Mouse (Mus musculus): ENCODE results near the gene Ctnna3.

Gene Ctnna3

DNA sequence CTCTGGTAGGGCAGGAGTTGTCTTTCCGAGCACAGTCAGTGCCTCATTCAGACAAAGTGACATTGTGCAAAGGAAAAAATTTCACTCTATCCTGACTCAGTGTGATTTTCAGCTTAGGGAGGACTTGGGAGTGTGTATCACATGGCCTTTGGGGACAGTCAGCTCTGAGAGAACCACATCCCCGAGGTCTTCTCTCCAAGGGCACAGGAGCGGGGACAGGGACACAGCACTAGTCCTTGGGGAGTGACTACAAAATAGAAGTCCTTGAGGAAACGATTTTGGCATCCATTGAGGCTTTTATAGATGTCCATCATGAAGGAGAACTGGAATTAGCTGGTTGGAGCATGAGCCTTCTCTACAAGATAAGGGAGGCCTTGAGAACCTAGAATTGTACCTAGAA is 259.8 kb downstream of the Ctnna3 start:
- DNase-seq (ENCODE audit: low read depth, low spot score), result no peak

DNA sequence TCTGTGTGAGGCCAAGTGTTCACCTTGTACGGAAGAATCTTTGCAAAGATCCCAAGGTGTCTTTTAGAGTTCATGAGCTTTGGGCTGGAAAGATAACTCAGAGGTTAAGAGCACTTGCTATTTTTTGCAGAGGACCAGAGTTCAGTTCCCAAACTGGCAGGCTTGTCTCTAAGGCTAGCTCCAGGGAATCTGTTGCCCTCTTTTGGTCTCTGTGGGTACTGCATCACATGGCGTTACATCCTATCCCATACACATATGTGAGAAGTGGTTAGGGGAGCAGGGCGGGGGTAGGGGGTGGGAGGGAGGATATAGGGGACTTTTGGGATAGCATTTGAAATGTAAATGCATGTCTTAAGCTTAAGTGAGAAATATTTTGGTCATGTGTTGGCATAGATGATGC is 262.1 kb downstream of the Ctnna3 start:
- DNase-seq (ENCODE audit: low read depth, low spot score), result no peak

DNA sequence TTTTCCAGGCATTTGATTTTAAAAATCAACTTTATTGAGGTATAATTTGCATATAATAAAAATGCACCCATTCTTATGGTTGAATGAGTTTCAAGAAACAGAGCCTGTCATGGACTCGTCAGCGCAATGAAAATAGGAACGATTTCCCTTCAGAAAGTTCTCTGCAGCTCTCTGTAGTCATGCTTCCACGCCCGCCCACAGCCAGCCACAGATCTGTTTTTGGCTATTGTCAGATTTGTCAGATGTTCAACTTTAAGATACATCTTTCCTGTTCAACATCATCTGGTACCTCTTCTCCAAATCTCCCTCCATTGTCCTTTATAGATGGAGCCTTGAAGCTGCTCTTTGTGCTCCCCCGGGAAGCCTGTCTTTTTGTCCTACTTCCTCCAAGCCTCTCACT is 280.3 kb downstream of the Ctnna3 start:
- DNase-seq (ENCODE audit: low read depth, low spot score), result no peak

DNA sequence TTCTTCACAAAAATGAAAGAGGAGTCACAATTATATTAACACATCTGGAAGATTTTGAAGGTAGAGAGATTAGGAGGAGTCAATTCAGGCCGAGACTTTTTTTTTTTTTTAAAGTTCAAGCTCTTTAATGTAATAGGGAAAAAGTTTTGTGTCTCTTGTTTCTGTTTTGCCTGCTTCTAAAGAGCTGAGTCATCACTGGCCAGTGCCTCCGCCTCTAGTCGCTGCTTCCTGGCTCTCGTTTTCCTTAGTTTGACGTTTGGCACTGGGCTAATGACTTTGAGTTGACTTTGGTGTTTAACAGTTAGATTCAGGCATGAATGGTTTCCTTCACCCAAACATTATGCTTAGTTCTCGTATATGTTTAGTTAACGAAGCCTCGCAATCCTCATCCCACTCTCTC is 282.6 kb downstream of the Ctnna3 start:
- no peak for DNase-seq (ENCODE audit: low read depth, low spot score)

- no peak for DNase-seq (ENCODE audit: low read depth, low spot score)
Measured at GRCm38 (mm10) chr10:63714151-63714550, 284.3 kb downstream of the Ctnna3 start.

DNA sequence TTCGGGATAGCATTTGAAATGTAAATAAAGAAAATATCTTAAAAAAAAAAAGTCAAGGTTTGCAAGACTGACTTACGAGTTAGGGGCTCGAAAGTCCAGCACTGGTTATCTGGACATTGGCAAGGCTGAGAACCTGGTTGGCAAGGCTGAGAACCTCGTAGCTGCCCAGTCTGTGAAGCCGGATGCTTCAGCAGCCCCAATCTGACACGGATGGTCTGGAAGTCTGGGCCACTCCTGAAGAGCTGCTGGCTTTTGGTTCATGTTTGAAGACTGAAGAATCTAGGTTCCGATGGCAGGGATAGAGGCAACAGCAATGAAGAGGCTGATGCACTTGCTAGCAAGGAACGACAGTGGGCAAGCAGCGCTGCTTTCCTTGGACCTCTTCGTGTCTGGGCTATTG is 339.0 kb downstream of the Ctnna3 start:
- DNase-seq (ENCODE audit: low read depth, low spot score), result no peak

DNA sequence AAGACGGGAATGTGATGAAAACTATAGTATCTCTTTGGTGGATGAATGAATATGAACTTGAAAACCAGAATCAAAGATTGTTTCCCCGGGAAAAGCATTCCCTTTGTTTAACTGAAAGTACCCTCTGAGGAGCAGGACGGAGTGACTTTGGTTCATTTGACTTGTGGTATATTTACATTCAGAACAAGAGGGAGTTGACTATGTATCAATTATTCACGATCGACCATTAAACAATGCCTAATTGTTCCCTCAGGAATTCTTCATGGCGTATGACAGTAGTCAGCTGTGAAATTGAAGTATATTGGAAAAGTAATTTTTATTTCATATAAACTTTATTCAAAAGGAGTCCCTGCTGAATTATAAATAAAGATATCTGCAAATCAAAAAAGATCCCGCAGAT is 341.8 kb downstream of the Ctnna3 start:
- DNase-seq (ENCODE audit: low read depth, low spot score), result no peak

DNA sequence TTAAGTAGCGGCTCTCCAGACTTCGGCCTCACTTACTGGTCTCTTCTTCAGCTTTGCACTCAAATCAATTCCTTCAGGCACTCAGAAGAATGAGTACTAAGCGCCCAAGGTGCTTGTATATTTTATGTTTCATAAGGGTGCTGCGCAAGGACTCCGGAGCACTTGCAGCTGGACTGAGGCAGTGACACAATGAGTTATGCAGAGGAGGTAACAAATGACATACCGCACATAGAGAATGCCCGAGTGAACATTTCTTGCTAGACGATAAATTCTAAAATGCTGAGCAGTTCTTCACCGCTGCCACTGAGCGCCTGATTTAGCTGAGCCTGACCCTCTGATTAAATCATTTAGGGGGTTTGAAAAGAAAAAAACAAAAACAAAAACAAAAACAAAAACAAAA is 342.2 kb downstream of the Ctnna3 start:
- no peak for DNase-seq (ENCODE audit: low read depth, low spot score)

- DNase-seq (ENCODE audit: low read depth, low spot score), result no peak
Measured at GRCm38 (mm10) chr10:63781948-63782347, 352.1 kb downstream of the Ctnna3 start.

GRCm38 (mm10) chr10:63784808-63785535 is 355.1 kb downstream of the Ctnna3 start:
- no peak for DNase-seq (ENCODE audit: low read depth, low spot score)

DNA sequence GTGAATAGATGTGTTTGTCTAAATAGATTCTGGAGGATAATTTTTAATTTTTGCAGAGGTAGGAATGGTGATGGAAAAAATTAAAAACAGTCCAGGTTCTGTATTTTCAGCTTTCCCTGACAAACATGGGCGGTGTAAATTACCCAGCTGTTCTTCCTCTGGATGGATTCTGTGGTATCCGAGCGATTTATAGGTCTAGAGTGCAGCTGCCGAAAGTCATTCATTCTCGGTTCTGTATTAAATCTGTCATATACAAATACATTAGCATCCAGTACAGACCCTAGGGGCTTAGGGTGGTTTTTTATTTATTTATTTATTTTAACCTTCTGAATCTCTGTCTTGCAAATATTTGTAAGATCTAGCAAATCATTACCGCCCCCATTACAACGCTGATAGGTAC is 356.5 kb downstream of the Ctnna3 start:
- DNase-seq (ENCODE audit: low read depth, low spot score), result no peak

DNA sequence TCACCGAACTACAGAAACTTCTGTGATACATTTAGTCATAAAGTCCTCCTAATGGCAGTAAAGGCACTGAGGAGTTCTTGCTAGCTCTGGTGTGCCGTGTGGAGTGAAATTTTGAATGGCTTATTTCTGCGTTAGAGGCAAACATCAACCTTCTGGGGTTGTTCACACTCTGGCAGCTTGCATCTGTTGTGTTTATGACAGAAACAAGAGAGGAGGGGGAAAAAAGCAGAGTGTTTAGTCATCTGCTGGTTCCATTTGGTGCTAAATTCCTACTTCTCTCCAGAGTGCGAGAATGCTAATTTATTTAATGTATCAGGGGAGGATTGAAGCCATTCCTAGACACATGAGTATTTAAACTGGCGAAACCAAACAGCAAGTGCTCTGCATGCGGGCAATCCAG is 374.0 kb downstream of the Ctnna3 start:
- DNase-seq (ENCODE audit: low read depth, low spot score), result no peak

DNA sequence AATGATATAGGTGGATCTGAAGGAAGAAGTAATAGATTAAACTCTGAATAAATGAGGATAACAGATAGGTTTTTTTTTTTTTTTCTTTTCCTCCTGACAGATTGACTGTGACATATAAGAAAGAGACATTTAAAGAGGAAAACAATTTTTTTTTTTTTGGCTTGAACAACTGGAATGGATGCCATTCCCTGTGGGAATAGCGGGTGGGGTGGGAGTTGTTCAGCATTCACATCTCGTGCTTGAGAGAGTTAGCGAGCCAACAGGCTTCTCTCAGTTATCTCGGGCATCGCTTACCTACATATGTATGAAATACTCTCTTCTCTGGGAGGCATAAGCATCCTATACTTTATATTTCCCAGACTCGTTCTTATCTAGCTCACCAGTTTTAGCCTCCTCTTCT is 375.7 kb downstream of the Ctnna3 start:
- DNase-seq (ENCODE audit: low read depth, low spot score), result no peak

- DNase-seq (ENCODE audit: low read depth, low spot score), result no peak
Measured at GRCm38 (mm10) chr10:63806254-63806653, 376.4 kb downstream of the Ctnna3 start.

DNA sequence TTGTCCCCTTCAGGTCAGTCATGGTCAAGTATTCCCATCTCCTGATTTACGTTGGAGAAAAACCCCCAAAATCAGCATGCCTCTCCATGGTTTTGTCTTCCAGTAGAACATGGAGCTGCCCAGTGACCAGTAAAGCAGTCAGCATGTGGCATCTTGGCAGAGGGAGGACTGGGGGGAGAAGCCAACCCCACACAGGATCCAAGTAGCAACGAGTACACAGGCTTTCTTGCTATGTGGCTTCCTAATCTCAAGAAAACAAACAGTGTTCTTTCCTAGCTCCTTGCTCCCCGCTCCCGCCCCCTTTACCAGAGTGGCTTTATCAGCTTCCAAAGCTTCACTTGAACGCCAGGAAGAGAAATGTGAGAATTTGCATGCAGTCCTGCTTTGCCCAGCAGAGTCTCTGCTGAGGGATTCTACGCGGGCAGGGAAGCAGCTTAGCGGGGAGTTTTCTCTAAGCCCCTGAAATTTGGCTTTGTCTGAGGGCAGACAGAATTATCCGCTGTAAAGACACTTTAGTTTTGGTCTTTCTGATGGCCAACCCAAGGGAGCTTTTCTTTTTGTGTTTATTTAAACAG is 380.2 kb downstream of the Ctnna3 start:
- no peak for DNase-seq (ENCODE audit: low read depth, low spot score)

DNA sequence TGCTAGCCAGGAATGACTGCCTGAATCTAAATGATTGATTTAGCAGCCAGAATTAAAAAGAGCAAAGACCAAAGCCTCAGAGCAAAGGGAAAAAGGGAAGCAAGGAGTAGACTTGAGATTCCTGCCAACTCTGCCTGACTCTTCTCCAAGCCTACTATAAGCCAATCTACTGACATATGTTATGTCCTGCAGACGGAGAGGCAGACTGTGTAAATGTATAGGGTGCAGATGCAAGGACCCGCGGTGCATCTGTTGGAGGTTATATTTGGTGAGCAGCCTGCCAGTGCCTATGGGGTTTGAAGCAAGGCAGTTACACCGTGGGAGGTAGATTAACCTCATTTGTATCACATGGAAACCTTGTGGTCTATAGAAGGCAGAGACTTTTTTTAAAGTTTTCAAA is 409.1 kb downstream of the Ctnna3 start:
- no peak for DNase-seq (ENCODE audit: low read depth, low spot score)

DNA sequence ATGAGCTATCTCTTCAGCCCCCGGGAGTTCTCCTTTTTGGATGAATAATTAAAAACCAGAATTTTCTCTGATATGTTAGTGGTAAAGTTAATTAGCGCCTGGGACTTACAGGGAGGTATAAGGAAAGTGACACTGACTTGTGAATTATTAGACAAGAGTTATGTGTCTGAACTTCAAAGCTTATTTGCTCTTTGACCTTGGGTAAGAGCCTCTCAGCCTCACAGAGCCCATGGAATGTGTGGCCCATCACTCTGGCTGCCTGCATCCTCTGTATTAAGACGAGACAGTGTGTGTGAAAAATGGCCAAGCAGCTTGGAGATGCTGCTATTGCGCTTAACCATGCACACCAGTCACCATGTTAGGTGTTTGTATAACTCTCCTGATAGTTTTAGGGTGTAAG is 422.0 kb downstream of the Ctnna3 start:
- no peak for DNase-seq (ENCODE audit: low read depth, low spot score)

DNA sequence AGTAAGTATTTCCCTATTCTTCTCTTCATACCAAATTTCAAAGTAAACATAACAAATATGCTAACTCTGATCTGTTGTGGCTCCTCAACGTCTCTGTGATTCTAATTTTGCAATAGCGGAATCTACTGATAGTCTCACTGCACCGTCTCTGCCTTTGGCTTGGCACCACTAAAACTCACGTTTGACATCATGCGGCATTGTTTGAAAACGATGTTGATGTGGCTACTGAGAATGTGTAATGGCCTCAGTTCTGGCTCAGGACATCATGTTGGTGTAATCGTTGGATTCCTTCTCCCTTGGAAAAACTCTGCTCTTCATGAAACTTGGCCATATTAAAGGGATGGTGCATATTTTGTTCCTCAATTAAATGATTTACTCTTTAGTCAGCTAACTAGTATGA is 439.2 kb downstream of the Ctnna3 start:
- no peak for DNase-seq (ENCODE audit: low read depth, low spot score)

GRCm38 (mm10) chr10:63880462-63880903 is 450.6 kb downstream of the Ctnna3 start:
- DNase-seq (ENCODE audit: low read depth, low spot score), result no peak

- no peak for DNase-seq (ENCODE audit: low read depth, low spot score)
Measured at GRCm38 (mm10) chr10:63886449-63887088, 456.7 kb downstream of the Ctnna3 start.

DNA sequence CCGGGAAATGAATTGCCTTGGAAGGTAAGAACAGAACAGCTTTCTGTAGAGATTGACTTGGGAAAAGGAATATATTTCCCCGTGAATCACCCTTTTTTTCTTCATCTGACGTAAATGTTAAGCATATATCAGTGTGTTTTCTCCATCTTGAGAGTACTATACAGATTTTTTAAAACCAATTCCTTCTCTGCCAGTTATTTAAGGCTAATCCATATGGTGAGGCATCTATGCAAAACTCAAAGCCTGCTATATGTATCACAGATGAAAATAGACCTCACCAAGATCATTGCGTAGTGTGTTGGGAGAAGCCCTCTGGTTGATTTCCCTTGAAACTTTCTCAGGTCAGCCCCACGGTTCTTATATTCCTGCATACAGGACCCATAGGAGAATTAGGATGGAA is 464.7 kb downstream of the Ctnna3 start:
- no peak for DNase-seq (ENCODE audit: low read depth, low spot score)

DNA sequence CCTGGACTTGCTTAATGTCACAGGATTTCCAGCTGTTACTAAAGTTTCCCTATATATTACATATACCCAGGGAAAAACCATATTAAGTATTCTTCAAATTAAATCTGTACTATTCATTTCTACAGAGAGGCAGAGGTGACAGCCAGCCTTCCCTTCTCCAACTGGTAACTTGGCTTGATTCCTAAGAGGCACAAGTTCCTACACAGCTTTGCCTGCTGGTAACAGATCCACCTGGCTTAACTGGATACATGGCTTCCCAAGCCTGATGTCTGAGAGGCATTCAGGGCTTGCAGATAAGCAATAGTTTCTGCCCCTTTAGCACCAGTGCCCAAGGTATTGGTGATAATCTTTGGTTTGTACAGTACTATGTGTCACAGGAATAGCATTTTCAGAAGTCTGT is 470.0 kb downstream of the Ctnna3 start:
- no peak for DNase-seq (ENCODE audit: low read depth, low spot score)

- no peak for DNase-seq (ENCODE audit: low read depth, low spot score)
Measured at GRCm38 (mm10) chr10:63908878-63909277, 479.0 kb downstream of the Ctnna3 start.

Measured in retina, adult 2 months (tissue).